Mouse (Mus musculus): ENCODE measurements around the gene Immp2l.

Immp2l gene

GRCm38 (mm10) chr12:41593401-41593800, 569.5 kb downstream of the Immp2l start:
- in situ Hi-C loops (cut with MboI; ENCODE audit: unreplicated experiment in 2 of 2) = no loop called here

- in situ Hi-C loops (cut with MboI; ENCODE audit: unreplicated experiment in 2 of 2) = no loop called here
These were observed 570.1 kb downstream of the Immp2l start for GRCm38 (mm10) chr12:41594037-41594436.

- in situ Hi-C loops (cut with MboI; ENCODE audit: unreplicated experiment in 2 of 2) = no loop called here
These were observed 591.4 kb downstream of the Immp2l start for GRCm38 (mm10) chr12:41615271-41615670.

GRCm38 (mm10) chr12:41621341-41621740, 597.5 kb downstream of the Immp2l start:
- in situ Hi-C loops (cut with MboI; ENCODE audit: unreplicated experiment in 2 of 2) = no loop called here

GRCm38 (mm10) chr12:41643262-41643661, 619.4 kb downstream of the Immp2l start:
- in situ Hi-C loops (cut with MboI; ENCODE audit: unreplicated experiment in 2 of 2) = loop anchor here in 1 of 2 experiments (10.0 kb wide), 1 partner anchor 158 kb away; the partner anchor contains the start of gene Lrrn3

GRCm38 (mm10) chr12:41644802-41645551, 621.1 kb downstream of the Immp2l start:
- in situ Hi-C loops (cut with MboI; ENCODE audit: unreplicated experiment in 2 of 2) = loop anchor here in 1 of 2 experiments (10.0 kb wide), 1 partner anchor 160 kb away; the partner anchor contains the start of gene Lrrn3

GRCm38 (mm10) chr12:41646956-41647575, 623.2 kb downstream of the Immp2l start:
- in situ Hi-C loops (cut with MboI; ENCODE audit: unreplicated experiment in 2 of 2) = loop anchor here in 1 of 2 experiments (10.0 kb wide), 1 partner anchor 162 kb away; the partner anchor contains the start of gene Lrrn3

GRCm38 (mm10) chr12:41647675-41648074, 623.8 kb downstream of the Immp2l start:
- in situ Hi-C loops (cut with MboI; ENCODE audit: unreplicated experiment in 2 of 2) = loop anchor here in 1 of 2 experiments (10.0 kb wide), 1 partner anchor 163 kb away; the partner anchor contains the start of gene Lrrn3

GRCm38 (mm10) chr12:41649826-41650541, 626.1 kb downstream of the Immp2l start:
- in situ Hi-C loops (cut with MboI; ENCODE audit: unreplicated experiment in 2 of 2) = loop anchor here in 1 of 2 experiments (10.0 kb wide), 1 partner anchor 165 kb away; the partner anchor contains the start of gene Lrrn3

- in situ Hi-C loops (cut with MboI; ENCODE audit: unreplicated experiment in 2 of 2) = no loop called here
These were observed 644.4 kb downstream of the Immp2l start for GRCm38 (mm10) chr12:41668280-41668679.

GRCm38 (mm10) chr12:41669481-41669880, 645.6 kb downstream of the Immp2l start:
- in situ Hi-C loops (cut with MboI; ENCODE audit: unreplicated experiment in 2 of 2) = no loop called here

- in situ Hi-C loops (cut with MboI; ENCODE audit: unreplicated experiment in 2 of 2) = loop anchor here in 1 of 2 experiments (10.0 to 25.0 kb wide), 2 partner anchors 563 to 830 kb away; no protein-coding TSS in a partner anchor
These were observed 651.0 kb downstream of the Immp2l start for GRCm38 (mm10) chr12:41674861-41675260.

GRCm38 (mm10) chr12:41680141-41680540, 656.3 kb downstream of the Immp2l start:
- in situ Hi-C loops (cut with MboI; ENCODE audit: unreplicated experiment in 2 of 2) = loop anchor here (5.0 to 25.0 kb wide), 5 partner anchors 192 to 843 kb away; partner anchors contain the start of gene Lrrn3 (in 1 of the 2)

GRCm38 (mm10) chr12:41682141-41682540, 658.3 kb downstream of the Immp2l start:
- in situ Hi-C loops (cut with MboI; ENCODE audit: unreplicated experiment in 2 of 2) = loop anchor here (5.0 to 25.0 kb wide), 5 partner anchors 190 to 845 kb away; partner anchors contain the start of gene Lrrn3 (in 1 of the 2)

GRCm38 (mm10) chr12:41689809-41690208, 665.9 kb downstream of the Immp2l start:
- in situ Hi-C loops (cut with MboI; ENCODE audit: unreplicated experiment in 2 of 2) = loop anchor here in 1 of 2 experiments (25.0 kb wide), 1 partner anchor 578 kb away; no protein-coding TSS in a partner anchor

- in situ Hi-C loops (cut with MboI; ENCODE audit: unreplicated experiment in 2 of 2) = no loop called here
These were observed 686.7 kb downstream of the Immp2l start for GRCm38 (mm10) chr12:41710608-41711007.

GRCm38 (mm10) chr12:41716946-41717345, 693.1 kb downstream of the Immp2l start:
- in situ Hi-C loops (cut with MboI; ENCODE audit: unreplicated experiment in 2 of 2) = no loop called here

GRCm38 (mm10) chr12:41724585-41724984, 700.7 kb downstream of the Immp2l start:
- in situ Hi-C loops (cut with MboI; ENCODE audit: unreplicated experiment in 2 of 2) = no loop called here

GRCm38 (mm10) chr12:41726720-41727119, 702.8 kb downstream of the Immp2l start:
- in situ Hi-C loops (cut with MboI; ENCODE audit: unreplicated experiment in 2 of 2) = no loop called here

GRCm38 (mm10) chr12:41727221-41727620, 703.3 kb downstream of the Immp2l start:
- in situ Hi-C loops (cut with MboI; ENCODE audit: unreplicated experiment in 2 of 2) = no loop called here

Measured in v-Abl transformed pro-B cells (cell line).